Mouse (Mus musculus) embryonic fibroblast, embryonic 13.5 days (primary cell): ENCODE measurements at regions not wholly inside any gene's neighbourhood (a gene's known extent, or its start where the extent isn't known, plus 50 kb on each side); places are given as distances from the start of the nearest gene placed in this dataset.

ENCODE experiments used
- H3K27ac ChIP-seq: 2 replicates; pipeline ENCODE4 v1.5.1; 2012; ENCODE audit warnings: low read length, control low read depth, inconsistent platforms; ENCODE audit not compliant: insufficient read depth
- H3K4me1 ChIP-seq: 2 replicates; pipeline ENCODE4 v1.6.1; 2011; ENCODE audit warnings: low read length; ENCODE audit not compliant: control insufficient read depth, insufficient read depth
- H3K4me3 ChIP-seq: 2 replicates; pipeline ENCODE4 v1.5.1; 2011; ENCODE audit warnings: mild to moderate bottlenecking, control low read depth, low read length; ENCODE audit not compliant: insufficient read depth
- CTCF ChIP-seq: IDR thresholded peaks from 2 replicates; pipeline ENCODE4 v1.5.1; 2011; ENCODE audit warnings: mild to moderate bottlenecking, control low read depth, low read length, moderate library complexity, borderline replicate concordance; ENCODE audit not compliant: insufficient read depth
- POLR2A ChIP-seq: IDR thresholded peaks from 2 replicates; pipeline ENCODE4 v1.6.1; 2011; ENCODE audit warnings: low read depth, mild to moderate bottlenecking, control low read depth, low read length, moderate library complexity

GRCm38 (mm10) chr6:84325384-84326114, 268.2 kb downstream of the Cyp26b1 start:
- no peaks in the 10 kb centered on the region for H3K4me1 ChIP-seq
- H3K4me3 ChIP-seq, result no peak overlapping the region
- TF ChIP-seq POLR2A (no peak), CTCF (no peak)
- H3K27ac ChIP-seq, result no peak overlapping the region

GRCm38 (mm10) chr6:84324185-84324584, 269.5 kb downstream of the Cyp26b1 start:
- TF ChIP-seq POLR2A (no peak), CTCF (no peak)
- Histone ChIP-seq H3K27ac (no peak overlapping the region), H3K4me1 (no peaks in the 10 kb centered on the region), H3K4me3 (no peak overlapping the region)

- no peaks in the 10 kb centered on the region; the same call in 1 of the 2 replicates for H3K4me1 ChIP-seq
- H3K27ac ChIP-seq, result no peak overlapping the region
- no peak overlapping the region for H3K4me3 ChIP-seq
- TF ChIP-seq POLR2A, result no peak
- TF ChIP-seq CTCF, result no peak
Observed at GRCm38 (mm10) chr6:84322528-84322927, 271.2 kb downstream of the Cyp26b1 start.

- Histone ChIP-seq H3K27ac (no peak overlapping the region), H3K4me1 (peaks cover under 1% of the 10 kb centered on the region; the same call in 1 of the 2 replicates), H3K4me3 (no peak overlapping the region)
- no peak for TF ChIP-seq CTCF
- TF ChIP-seq POLR2A, result no peak
Observed at GRCm38 (mm10) chr6:84320586-84320985, 273.1 kb downstream of the Cyp26b1 start.

- Histone ChIP-seq H3K27ac (no peak overlapping the region), H3K4me1 (peaks cover 16% of the 10 kb centered on the region), H3K4me3 (no peak overlapping the region)
- TF ChIP-seq CTCF, result no peak
- no peak for TF ChIP-seq POLR2A
Observed at GRCm38 (mm10) chr6:84318774-84319173, 274.9 kb downstream of the Cyp26b1 start.

GRCm38 (mm10) chr6:84317026-84317425, 276.7 kb downstream of the Cyp26b1 start:
- no peak overlapping the region for H3K4me3 ChIP-seq
- no peak for TF ChIP-seq CTCF
- H3K4me1 ChIP-seq, result peaks cover 22% of the 10 kb centered on the region
- no peak overlapping the region for H3K27ac ChIP-seq

- Histone ChIP-seq H3K27ac (peak overlapping the region; percentile 15; the same call in 1 of the 2 replicates), H3K4me1 (peaks cover 22% of the 10 kb centered on the region), H3K4me3 (no peak overlapping the region)
- TF ChIP-seq CTCF (no peak), POLR2A (no peak)
Observed at GRCm38 (mm10) chr6:84315175-84315912, 278.4 kb downstream of the Cyp26b1 start.

GRCm38 (mm10) chr6:84313797-84314196, 279.9 kb downstream of the Cyp26b1 start:
- peaks cover 22% of the 10 kb centered on the region for H3K4me1 ChIP-seq
- H3K4me3 ChIP-seq, result no peak overlapping the region
- peak overlapping the region; percentile 79 for H3K27ac ChIP-seq
- TF ChIP-seq POLR2A, result no peak
- TF ChIP-seq CTCF, result no peak

GRCm38 (mm10) chr6:84310635-84311241, 283.0 kb downstream of the Cyp26b1 start:
- Histone ChIP-seq H3K27ac (no peak overlapping the region), H3K4me3 (no peak overlapping the region), H3K4me1 (peaks cover 22% of the 10 kb centered on the region)
- no peak for TF ChIP-seq CTCF
- TF ChIP-seq POLR2A, result no peak

- no peak overlapping the region for H3K27ac ChIP-seq
- TF ChIP-seq POLR2A, result no peak
- no peak for TF ChIP-seq CTCF
- no peaks in the 10 kb centered on the region for H3K4me1 ChIP-seq
- H3K4me3 ChIP-seq, result no peak overlapping the region
Observed at GRCm38 (mm10) chr6:84307556-84307955, 286.2 kb downstream of the Cyp26b1 start.
